Mouse (Mus musculus) limb, embryonic 11.5 days (tissue): ENCODE data around the gene A1cf. TPM values are rescaled to one million over a fixed set of nuclear protein-coding genes. Genes with fewer than 3 reads are reported as not detected.

Experiments
- ATAC-seq: fragments of 200-750 bp; cut with Nextera tagmentation; 2 replicates; pipeline ENCODE4 v1.8.0; 2017; ENCODE audit warnings: low read depth; ENCODE audit not compliant: insufficient number of reproducible peaks, low FRiP score, low TSS enrichment
- DNase-seq: peaks from one replicate; pipeline ENCODE4 v3.0.0-alpha.2; 2015; ENCODE audit warnings: low spot score
- H3K27ac ChIP-seq: fragments of 300-500 bp; sonication (generic); replicated peaks from 2 replicates; pipeline ENCODE4 v1.5.1; 2014; ENCODE audit warnings: low read depth, mild to moderate bottlenecking, low read length
- H3K27me3 ChIP-seq: fragments of 300-500 bp; sonication (generic); 2 replicates; pipeline ENCODE4 v1.6.1; 2014; ENCODE audit warnings: mild to moderate bottlenecking, low read length, mixed read lengths; ENCODE audit not compliant: control insufficient read depth, insufficient read depth
- H3K36me3 ChIP-seq: fragments of 300-500 bp; sonication (generic); 2 replicates; pipeline ENCODE4 v1.6.1; 2014; ENCODE audit warnings: mild to moderate bottlenecking, low read length, moderate library complexity, mixed read lengths; ENCODE audit not compliant: control insufficient read depth, insufficient read depth
- H3K4me1 ChIP-seq: fragments of 300-500 bp; sonication (generic); 2 replicates; pipeline ENCODE4 v1.6.1; 2014; ENCODE audit warnings: low read length, mixed read lengths; ENCODE audit not compliant: control insufficient read depth, insufficient read depth
- H3K4me2 ChIP-seq: fragments of 300-500 bp; sonication (generic); 2 replicates; pipeline ENCODE4 v1.6.1; 2014; ENCODE audit warnings: low read depth, mild to moderate bottlenecking, moderate library complexity; ENCODE audit not compliant: severe bottlenecking
- H3K4me3 ChIP-seq: fragments of 300-500 bp; sonication (generic); 2 replicates; pipeline ENCODE4 v1.5.1; 2014; ENCODE audit warnings: low read depth, low read length
- H3K9ac ChIP-seq: fragments of 300-500 bp; sonication (generic); 2 replicates; pipeline ENCODE4 v1.6.1; 2014; ENCODE audit warnings: mild to moderate bottlenecking, low read length
- H3K9me3 ChIP-seq: fragments of 300-500 bp; sonication (generic); 2 replicates; pipeline ENCODE4 v1.6.1; 2016; ENCODE audit warnings: low read length; ENCODE audit not compliant: control insufficient read depth
- WGBS: fragments of 180-500 bp; shearing (Covaris S2); extraction: QIAGEN DNeasy Blood & Tissue Kit; methylation state at CpG from one replicate; pipeline ENCODE4 v1.1.7; 2014; 5-methylcytosine and 5-hydroxymethylcytosine counted together
- polyA plus RNA-seq: library from polyadenylated mRNA; unstranded; fragments of >200 nt; fragmentation: Nextera tagmentation; extraction: Ambion mirVana; gene quantifications from 2 replicates; pipeline ENCODE4 v1.2.1, GENCODE M21; 2014

The A1cf gene
- polyA plus RNA-seq, 1 experiment from 2014 or later: not detected

DNA sequence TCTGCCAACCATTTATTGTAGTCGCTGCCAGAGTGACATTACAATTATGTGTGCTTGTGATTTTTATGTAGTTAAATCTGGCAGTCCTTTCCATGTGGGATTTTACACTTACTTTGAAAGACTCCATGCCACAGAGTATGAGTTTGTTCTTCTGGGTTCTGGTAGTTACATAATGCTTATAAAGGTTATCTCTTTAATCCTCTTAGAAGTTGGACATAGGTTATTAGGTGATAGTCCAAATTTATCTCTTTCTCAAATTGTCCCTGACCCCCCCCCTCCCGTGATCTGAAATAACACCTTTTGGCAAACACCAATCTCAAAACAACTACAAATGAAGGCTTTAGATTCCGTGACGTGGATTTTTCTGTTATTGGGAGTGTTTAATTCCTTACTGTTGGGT is 16.0 kb downstream of the A1cf start:
- WGBS: 82% methylated on average over 4 of the region's 4 CpGs
- no peaks in the 10 kb centered on the region for H3K27me3 ChIP-seq

DNA sequence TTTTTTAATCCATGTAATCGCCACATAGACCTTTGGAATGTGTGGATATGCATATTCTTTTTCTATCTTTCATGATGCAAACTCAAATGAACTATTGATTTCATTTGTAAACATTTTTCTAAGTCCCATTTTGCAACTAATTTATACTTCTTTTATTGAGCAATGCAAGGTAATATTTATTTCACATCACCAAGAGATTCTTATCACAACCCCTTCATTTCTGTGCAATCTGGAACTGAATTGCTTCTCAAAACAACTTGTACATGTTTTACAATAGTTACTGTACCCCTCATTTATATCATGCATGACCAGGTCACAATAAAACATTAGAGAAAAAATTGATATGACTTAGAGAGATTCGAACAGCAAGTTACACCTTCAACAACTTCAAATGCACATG is 18.7 kb downstream of the A1cf start:
- no peak for ATAC-seq
- Histone ChIP-seq H3K27ac (no peak overlapping the region), H3K9ac (no peak overlapping the region), H3K9me3 (no peaks in the 10 kb centered on the region), H3K4me3 (no peak overlapping the region), H3K4me1 (no peaks in the 10 kb centered on the region), H3K36me3 (no peaks in the 10 kb centered on the region), H3K4me2 (no peak overlapping the region), H3K27me3 (no peaks in the 10 kb centered on the region)
- WGBS: 91% methylated on average over 2 of the region's 2 CpGs
- no peak for DNase-seq

More for the DNA sequence above, 16.0 kb downstream of the A1cf start:
- Histone ChIP-seq H3K9me3 (no peaks in the 10 kb centered on the region), H3K4me1 (no peaks in the 10 kb centered on the region), H3K9ac (no peak overlapping the region), H3K4me3 (no peak overlapping the region), H3K36me3 (no peaks in the 10 kb centered on the region), H3K27ac (no peak overlapping the region), H3K4me2 (no peak overlapping the region)
- ATAC-seq (no peak), DNase-seq (no peak)

DNA sequence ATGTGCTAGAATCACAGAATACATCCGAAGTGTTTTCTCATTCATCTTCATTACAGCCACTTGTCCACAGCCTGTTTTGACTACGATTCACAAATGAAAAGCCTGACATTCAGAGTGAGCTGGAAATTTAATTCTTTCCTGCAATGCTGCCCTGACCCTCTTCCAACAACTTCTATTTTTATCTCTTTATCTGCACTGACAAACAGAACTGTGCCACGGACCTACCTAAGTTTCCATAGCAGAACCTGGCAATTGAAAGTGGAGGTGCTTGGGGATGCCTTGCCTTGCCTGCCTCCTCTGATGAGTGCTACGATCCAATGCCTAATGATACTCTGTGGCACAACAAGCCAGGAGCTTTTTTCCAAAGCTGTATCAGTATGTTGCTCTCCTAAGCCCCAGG is 21.4 kb downstream of the A1cf start:
- no peaks in the 10 kb centered on the region for H3K4me1 ChIP-seq
- no peak overlapping the region for H3K4me2 ChIP-seq
- DNase-seq: no peak
- H3K9me3 ChIP-seq: no peaks in the 10 kb centered on the region
- H3K27me3 ChIP-seq: no peaks in the 10 kb centered on the region
- no peak for ATAC-seq
- H3K36me3 ChIP-seq: no peaks in the 10 kb centered on the region
- no peak overlapping the region for H3K27ac ChIP-seq
- no peak overlapping the region for H3K9ac ChIP-seq
- WGBS: 69% methylated on average over 4 of the region's 4 CpGs
- H3K4me3 ChIP-seq: no peak overlapping the region

DNA sequence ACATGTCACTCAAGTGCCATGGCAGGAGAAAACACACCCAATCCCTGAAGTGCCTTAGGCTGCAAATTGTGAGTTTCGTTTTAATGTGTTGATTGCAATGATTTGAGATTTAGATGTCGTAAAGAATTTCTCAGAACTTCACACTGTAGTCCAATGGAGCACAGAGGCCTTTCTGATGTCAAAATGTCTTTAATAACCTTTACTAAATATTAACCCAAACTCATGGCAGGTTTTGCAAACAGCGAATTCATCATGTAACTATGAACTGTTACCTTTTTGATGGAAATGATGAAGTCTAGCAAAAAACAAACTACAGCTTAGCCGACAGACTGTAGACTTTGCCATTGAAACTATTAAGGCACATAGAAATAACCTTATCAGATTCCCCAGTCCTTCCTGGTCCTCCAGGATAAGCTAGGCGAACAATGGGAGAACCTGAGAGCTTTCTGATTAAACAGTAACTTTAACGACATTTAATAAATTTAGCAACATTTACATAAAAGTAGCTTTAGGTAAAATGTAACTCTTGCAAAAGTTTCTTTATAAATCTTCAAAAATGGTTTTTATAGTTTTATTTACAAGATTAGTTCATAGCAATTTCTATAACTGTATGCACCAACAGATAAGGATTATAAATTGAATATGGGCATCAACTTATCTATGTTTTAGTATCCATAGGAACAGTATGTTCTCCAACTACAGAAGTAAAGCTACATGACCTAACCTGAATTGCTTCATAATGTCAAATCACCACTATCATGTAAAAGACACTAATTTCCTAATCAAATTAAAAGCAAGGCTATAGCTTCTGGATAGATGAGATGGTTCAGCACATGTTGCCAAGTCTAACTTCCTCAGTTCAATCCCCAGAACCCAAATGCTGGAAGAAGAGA is 22.7 kb downstream of the A1cf start:
- Histone ChIP-seq H3K27me3 (no peaks in the 10 kb centered on the region), H3K27ac (no peak overlapping the region), H3K36me3 (no peaks in the 10 kb centered on the region), H3K9me3 (no peaks in the 10 kb centered on the region), H3K9ac (no peak overlapping the region), H3K4me2 (no peak overlapping the region), H3K4me1 (no peaks in the 10 kb centered on the region), H3K4me3 (no peak overlapping the region)
- no peak for DNase-seq
- WGBS: 87% methylated on average over 6 of the region's 6 CpGs
- ATAC-seq: no peak

DNA sequence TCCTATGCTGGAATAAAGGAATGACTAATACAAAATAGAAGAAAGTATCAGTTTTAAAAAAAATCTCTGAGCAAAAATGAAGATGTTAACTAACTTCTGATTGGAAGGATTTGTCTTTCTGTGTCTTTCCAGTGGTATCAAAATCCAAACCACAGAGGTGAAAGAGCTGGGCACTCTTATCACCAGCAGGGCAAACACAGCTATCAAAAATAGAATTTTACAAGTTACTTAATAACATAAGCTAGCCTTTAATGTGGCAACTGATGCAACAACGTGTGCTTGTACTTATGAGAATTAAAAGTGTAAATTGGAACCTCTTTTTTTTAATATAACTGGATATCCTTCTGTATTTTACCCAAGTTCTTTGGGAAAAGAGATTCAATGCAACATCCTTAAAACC is 27.4 kb downstream of the A1cf start:
- Histone ChIP-seq H3K27ac (no peak overlapping the region), H3K27me3 (no peaks in the 10 kb centered on the region), H3K36me3 (no peaks in the 10 kb centered on the region), H3K4me1 (no peaks in the 10 kb centered on the region), H3K9me3 (no peaks in the 10 kb centered on the region), H3K4me2 (no peak overlapping the region), H3K4me3 (no peak overlapping the region), H3K9ac (no peak overlapping the region)
- 81% methylated on average over 1 of the region's 1 CpGs for WGBS
- no peak for ATAC-seq
- no peak for DNase-seq

DNA sequence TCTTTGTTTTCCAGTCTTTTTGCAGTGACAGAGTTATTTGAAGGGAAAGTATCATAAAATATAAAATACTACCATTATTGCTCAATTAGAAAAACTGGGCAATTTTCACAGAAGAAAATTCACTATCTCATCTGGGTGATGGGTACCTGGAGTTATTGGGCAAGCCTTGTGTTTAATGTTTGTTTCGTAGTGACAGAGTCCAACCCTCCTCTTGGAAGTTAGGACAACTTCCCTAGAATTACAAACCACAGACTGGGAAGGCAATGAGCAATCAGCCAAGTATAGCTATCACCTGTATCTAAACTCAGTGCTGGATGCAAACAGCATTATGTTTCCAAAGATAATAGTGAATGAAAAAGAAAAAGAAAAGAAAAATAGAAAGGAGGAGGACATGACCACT is 28.1 kb downstream of the A1cf start:
- H3K9me3 ChIP-seq: no peaks in the 10 kb centered on the region
- no peak for ATAC-seq
- DNase-seq: no peak
- 80% methylated on average over 1 of the region's 1 CpGs for WGBS
- no peaks in the 10 kb centered on the region for H3K4me1 ChIP-seq
- H3K4me2 ChIP-seq: no peak overlapping the region
- H3K27ac ChIP-seq: no peak overlapping the region
- H3K9ac ChIP-seq: no peak overlapping the region
- H3K36me3 ChIP-seq: no peaks in the 10 kb centered on the region
- no peaks in the 10 kb centered on the region for H3K27me3 ChIP-seq
- H3K4me3 ChIP-seq: no peak overlapping the region

DNA sequence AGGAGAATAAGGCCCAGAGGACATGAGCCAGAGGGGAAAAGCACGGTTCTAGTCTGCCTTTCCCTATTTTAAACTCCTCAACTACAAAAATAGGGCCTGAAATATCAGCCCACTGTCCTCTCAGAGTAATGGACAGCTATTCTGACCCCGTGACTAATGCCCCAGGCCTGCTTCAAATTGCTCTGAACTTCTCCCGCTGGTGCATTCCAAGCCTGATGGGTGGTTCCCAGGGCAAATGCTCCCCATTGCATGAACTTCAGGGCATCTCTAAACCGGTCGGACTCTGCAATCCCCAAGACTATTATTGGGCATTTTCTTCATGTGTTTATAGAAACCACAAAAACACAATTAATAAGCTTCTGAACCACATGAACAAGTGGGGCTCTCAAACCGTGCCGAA is 37.1 kb downstream of the A1cf start:
- no peaks in the 10 kb centered on the region for H3K4me1 ChIP-seq

DNA sequence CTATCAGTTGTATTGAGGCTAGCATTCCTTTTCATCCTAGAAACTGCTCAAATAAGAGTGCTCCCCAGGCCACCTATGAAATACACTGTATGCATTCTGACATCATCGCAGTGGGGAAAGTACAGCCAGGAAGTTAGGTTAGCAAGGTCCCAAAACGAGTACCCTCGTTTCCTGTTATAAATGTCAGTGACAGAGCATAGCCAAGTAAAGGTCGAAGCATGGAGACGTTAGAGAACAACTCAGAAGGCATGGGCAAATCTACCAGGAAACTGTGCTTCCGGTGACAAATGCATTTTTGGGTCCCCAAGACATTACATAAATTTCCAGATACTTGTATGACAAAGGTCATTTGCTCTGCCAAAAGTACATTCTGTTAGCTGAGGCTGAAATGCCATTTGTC is 41.9 kb downstream of the A1cf start:
- no peak for DNase-seq
- no peak overlapping the region for H3K4me3 ChIP-seq
- no peaks in the 10 kb centered on the region for H3K9me3 ChIP-seq

More for the DNA sequence above, 37.1 kb downstream of the A1cf start:
- Histone ChIP-seq H3K36me3 (no peaks in the 10 kb centered on the region), H3K9me3 (no peaks in the 10 kb centered on the region), H3K4me2 (no peak overlapping the region), H3K27me3 (no peaks in the 10 kb centered on the region), H3K9ac (no peak overlapping the region), H3K4me3 (no peak overlapping the region), H3K27ac (no peak overlapping the region)
- DNase-seq (no peak), ATAC-seq (no peak)
- WGBS: 66% methylated on average over 7 of the region's 7 CpGs

DNA sequence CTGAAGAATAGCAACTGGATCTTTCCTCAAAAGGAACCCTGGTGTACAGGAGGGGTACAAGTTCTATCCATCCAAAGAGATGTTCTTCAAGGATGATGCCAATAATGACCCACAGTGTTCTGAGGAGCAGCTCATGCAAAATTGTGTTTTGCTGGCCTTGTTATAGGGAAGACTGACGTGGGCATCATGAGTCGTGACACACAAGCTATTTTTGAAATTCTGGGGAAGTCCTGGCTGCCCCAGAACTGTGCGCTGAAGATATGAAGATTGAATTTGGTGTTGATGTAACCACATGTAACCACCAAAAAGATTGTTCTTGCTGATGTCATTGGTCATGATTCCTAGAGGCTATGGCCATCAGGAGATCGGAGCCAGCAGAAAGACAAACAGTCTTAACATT is 45.4 kb downstream of the A1cf start:
- Histone ChIP-seq H3K4me3 (no peak overlapping the region), H3K36me3 (no peaks in the 10 kb centered on the region), H3K27ac (no peak overlapping the region), H3K4me1 (no peaks in the 10 kb centered on the region), H3K4me2 (no peak overlapping the region), H3K27me3 (no peaks in the 10 kb centered on the region), H3K9ac (no peak overlapping the region), H3K9me3 (no peaks in the 10 kb centered on the region)
- WGBS: 95% methylated on average over 4 of the region's 4 CpGs
- no peak for DNase-seq
- ATAC-seq: no peak

More for the DNA sequence above, 41.9 kb downstream of the A1cf start:
- ATAC-seq: no peak
- H3K4me1 ChIP-seq: no peaks in the 10 kb centered on the region
- no peak overlapping the region for H3K9ac ChIP-seq
- no peaks in the 10 kb centered on the region for H3K36me3 ChIP-seq
- H3K4me2 ChIP-seq: no peak overlapping the region
- no peak overlapping the region for H3K27ac ChIP-seq
- H3K27me3 ChIP-seq: no peaks in the 10 kb centered on the region
- WGBS: 57% methylated on average over 6 of the region's 6 CpGs
